Mouse (Mus musculus): ENCODE data around the gene Bmpr1b. TPM values are rescaled to one million over a fixed set of nuclear protein-coding genes. Genes with fewer than 3 reads are reported as not detected.

Bmpr1b gene
- polyA plus RNA-seq, 1 experiment from 2014 or later, result 1.1 TPM

DNA sequence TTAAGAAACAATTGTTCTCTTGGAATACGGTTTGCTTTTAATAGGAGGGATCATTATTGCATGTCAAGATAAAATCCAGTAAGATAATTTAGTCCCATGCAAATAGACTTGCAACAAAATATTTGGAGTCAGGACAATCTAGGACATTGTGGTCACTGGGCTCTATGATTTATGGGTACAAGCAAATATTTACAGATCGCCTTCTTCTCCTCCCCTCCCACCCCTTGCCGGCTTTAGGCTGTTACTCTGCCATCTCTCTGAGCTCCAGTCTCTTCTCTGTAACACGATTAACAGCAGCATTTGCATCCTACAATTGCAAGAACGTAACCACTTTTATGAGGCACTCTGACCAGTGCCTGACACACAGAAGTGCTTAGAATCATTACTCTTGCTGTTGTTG, 104.1 kb downstream of the Bmpr1b start:
- WGBS, result 59% methylated on average over 5 of the region's 5 CpGs
- H3K4me3 ChIP-seq (ENCODE audit: low read depth, low read length), result no peak overlapping the region

DNA sequence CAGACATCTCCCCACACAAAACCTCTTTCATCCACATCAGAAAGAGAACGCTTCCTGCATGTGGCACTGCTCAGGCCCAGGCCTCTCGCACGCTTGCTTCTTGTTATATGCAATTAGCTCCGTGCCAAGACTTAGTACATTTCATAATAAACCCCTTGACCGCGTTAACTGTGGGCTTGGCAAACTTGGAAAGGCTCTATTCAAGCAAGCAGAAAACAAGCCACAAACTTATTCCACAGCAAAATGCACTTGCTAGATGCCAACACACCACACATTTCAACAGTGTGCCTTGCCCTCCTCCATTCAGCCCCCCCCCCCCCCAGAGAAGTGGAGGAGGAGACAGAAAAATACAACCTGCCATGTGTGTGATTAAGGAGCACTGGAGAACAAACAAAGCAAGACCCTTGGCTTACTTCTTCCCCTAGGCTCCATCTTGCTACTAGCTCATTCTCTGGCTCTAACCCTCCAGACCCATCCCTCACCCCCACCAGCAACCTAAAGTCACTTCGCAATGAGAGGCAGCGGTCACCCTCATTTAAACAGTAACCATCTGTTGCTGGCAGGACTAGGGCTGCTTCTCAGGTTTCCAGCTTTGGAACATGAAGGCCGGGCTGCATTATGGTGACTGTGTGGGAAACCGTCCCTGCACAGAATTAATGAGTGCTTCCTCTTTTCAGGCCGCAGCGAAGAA, 105.5 kb downstream of the Bmpr1b start:
- 60% methylated on average over 12 of the region's 12 CpGs for WGBS
- DNase-seq (ENCODE audit: low spot score) (no peak), ATAC-seq (replicated peaks; ENCODE audit: low FRiP score) (0 out of 2 replicates have a peak, but pooled peaks have one; percentile 31)
- no peak overlapping the region for H3K4me2 ChIP-seq
- H3K4me1 ChIP-seq (replicated peaks; ENCODE audit: control insufficient read depth, insufficient read depth, low read length), result no peaks in the 10 kb centered on the region
- H3K36me3 ChIP-seq (ENCODE audit: control insufficient read depth, insufficient read depth, low read length), result no peaks in the 10 kb centered on the region
- no peak overlapping the region for H3K9ac ChIP-seq (ENCODE audit: low read depth, low read length)
- H3K4me3 ChIP-seq (ENCODE audit: low read depth, low read length), result no peak overlapping the region
- H3K9me3 ChIP-seq (ENCODE audit: control insufficient read depth, low read length), result no peaks in the 10 kb centered on the region
- no peak overlapping the region for H3K27ac ChIP-seq (ENCODE audit: low read depth, low read length)
- no peaks in the 10 kb centered on the region for H3K27me3 ChIP-seq (replicated peaks; ENCODE audit: control insufficient read depth, insufficient read depth, low read length)

More for the DNA sequence above, 104.1 kb downstream of the Bmpr1b start:
- Histone ChIP-seq H3K27me3 (replicated peaks; ENCODE audit: control insufficient read depth, insufficient read depth, low read length) (no peaks in the 10 kb centered on the region), H3K27ac (ENCODE audit: low read depth, low read length) (no peak overlapping the region), H3K4me1 (replicated peaks; ENCODE audit: control insufficient read depth, insufficient read depth, low read length) (no peaks in the 10 kb centered on the region), H3K4me2 (no peak overlapping the region), H3K36me3 (ENCODE audit: control insufficient read depth, insufficient read depth, low read length) (no peaks in the 10 kb centered on the region), H3K9ac (ENCODE audit: low read depth, low read length) (no peak overlapping the region), H3K9me3 (ENCODE audit: control insufficient read depth, low read length) (no peaks in the 10 kb centered on the region)
- DNase-seq (ENCODE audit: low spot score) (no peak), ATAC-seq (replicated peaks; ENCODE audit: low FRiP score) (no peak)

DNA sequence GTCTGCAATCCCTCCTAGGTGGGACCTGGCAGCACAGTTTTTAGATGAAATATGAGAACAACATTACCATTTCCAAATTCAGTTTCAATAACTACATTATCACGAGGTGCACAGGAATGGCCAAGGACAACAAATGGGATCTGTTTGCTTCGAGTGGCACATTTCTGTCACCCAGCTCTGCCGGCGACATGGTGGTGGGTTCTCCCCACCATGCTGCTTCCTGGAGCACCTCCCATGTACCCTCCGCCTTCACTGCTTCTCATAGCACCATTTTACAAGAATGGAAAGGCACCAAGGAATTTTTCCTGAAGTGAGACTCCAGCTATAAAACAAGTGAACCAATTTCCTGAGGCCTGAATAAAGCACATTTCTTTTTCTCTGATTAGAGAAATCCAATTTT, 108.0 kb downstream of the Bmpr1b start:
- no peaks in the 10 kb centered on the region for H3K36me3 ChIP-seq (ENCODE audit: control insufficient read depth, insufficient read depth, low read length)
- DNase-seq (ENCODE audit: low spot score), result no peak
- H3K9ac ChIP-seq (ENCODE audit: low read depth, low read length), result no peak overlapping the region
- no peaks in the 10 kb centered on the region for H3K27me3 ChIP-seq (replicated peaks; ENCODE audit: control insufficient read depth, insufficient read depth, low read length)
- no peaks in the 10 kb centered on the region for H3K9me3 ChIP-seq (ENCODE audit: control insufficient read depth, low read length)
- H3K27ac ChIP-seq (ENCODE audit: low read depth, low read length), result no peak overlapping the region
- H3K4me1 ChIP-seq (replicated peaks; ENCODE audit: control insufficient read depth, insufficient read depth, low read length), result no peaks in the 10 kb centered on the region
- H3K4me3 ChIP-seq (ENCODE audit: low read depth, low read length), result no peak overlapping the region
- ATAC-seq (replicated peaks; ENCODE audit: low FRiP score), result no peak
- 84% methylated on average over 5 of the region's 5 CpGs for WGBS
- H3K4me2 ChIP-seq, result no peak overlapping the region

DNA sequence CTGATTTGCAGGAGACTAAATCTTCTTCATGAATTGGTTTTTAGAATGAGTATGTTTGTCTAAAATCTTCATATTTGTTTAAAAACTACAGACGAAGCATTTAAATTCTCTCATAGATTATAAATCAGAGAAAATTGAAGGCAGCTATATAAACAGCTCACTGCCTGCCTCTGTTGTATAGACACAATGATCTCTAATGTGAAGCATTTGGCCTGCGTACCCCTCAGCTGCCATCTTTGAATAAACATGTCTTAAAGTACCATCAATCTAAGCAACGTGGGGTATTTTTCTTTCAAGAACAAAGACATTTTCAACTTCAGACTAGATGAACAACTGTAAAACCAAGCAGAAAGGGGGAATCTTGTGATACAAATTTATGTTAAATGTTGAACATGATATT, 109.3 kb downstream of the Bmpr1b start:
- Histone ChIP-seq H3K4me3 (ENCODE audit: low read depth, low read length) (no peak overlapping the region), H3K9me3 (ENCODE audit: control insufficient read depth, low read length) (no peaks in the 10 kb centered on the region), H3K36me3 (ENCODE audit: control insufficient read depth, insufficient read depth, low read length) (no peaks in the 10 kb centered on the region), H3K4me2 (no peak overlapping the region), H3K4me1 (replicated peaks; ENCODE audit: control insufficient read depth, insufficient read depth, low read length) (no peaks in the 10 kb centered on the region), H3K27me3 (replicated peaks; ENCODE audit: control insufficient read depth, insufficient read depth, low read length) (no peaks in the 10 kb centered on the region), H3K27ac (ENCODE audit: low read depth, low read length) (no peak overlapping the region), H3K9ac (ENCODE audit: low read depth, low read length) (no peak overlapping the region)
- WGBS, result 64% methylated on average over 3 of the region's 3 CpGs
- DNase-seq (ENCODE audit: low spot score) (no peak), ATAC-seq (replicated peaks; ENCODE audit: low FRiP score) (no peak)

DNA sequence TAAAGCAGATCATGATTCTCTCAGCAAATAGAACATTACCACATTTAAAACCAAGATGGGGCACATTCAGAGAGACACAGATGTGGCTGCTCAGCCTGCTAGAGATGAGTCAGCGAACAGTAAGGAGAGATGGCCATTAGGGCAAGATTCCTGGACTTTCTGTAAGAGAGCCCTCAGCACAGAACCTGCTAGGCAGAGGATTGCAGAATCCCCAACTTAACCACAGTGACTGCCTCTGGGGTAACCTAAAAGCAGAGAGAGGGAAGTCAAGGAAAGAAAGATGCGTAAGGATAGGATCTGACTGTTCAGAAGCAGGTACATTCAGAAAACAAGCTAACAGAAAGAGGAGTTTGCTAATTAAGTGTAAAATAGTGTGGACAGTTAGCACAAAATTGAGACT, 118.5 kb downstream of the Bmpr1b start:
- H3K27ac ChIP-seq (ENCODE audit: low read depth, low read length), result no peak overlapping the region
- 94% methylated on average over 2 of the region's 2 CpGs for WGBS

DNA sequence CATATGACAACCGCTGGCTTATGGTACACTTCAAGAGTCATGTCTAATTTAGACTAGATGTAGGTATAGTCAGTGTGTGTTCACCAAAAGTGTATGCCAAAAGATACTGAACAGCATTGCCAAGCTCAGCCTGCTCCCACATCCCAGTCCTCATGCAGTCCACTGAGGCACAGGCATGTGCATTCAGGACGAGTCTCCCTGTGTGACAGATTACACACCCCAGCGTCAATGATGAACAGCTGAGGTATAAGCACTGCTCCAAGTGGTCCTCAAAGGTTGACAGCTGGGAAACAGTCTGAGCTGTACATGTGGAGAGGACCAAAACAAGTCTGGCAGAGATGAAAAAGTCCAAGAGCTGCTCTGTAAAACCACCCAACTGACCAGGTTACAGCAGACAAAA, 119.6 kb downstream of the Bmpr1b start:
- Histone ChIP-seq H3K27me3 (replicated peaks; ENCODE audit: control insufficient read depth, insufficient read depth, low read length) (no peaks in the 10 kb centered on the region), H3K4me1 (replicated peaks; ENCODE audit: control insufficient read depth, insufficient read depth, low read length) (no peaks in the 10 kb centered on the region), H3K36me3 (ENCODE audit: control insufficient read depth, insufficient read depth, low read length) (no peaks in the 10 kb centered on the region), H3K4me3 (ENCODE audit: low read depth, low read length) (no peak overlapping the region), H3K9ac (ENCODE audit: low read depth, low read length) (no peak overlapping the region), H3K27ac (ENCODE audit: low read depth, low read length) (no peak overlapping the region), H3K4me2 (no peak overlapping the region), H3K9me3 (ENCODE audit: control insufficient read depth, low read length) (no peaks in the 10 kb centered on the region)
- ATAC-seq (replicated peaks; ENCODE audit: low FRiP score) (no peak), DNase-seq (ENCODE audit: low spot score) (no peak)
- WGBS, result 77% methylated on average over 3 of the region's 3 CpGs

More for the DNA sequence above, 118.5 kb downstream of the Bmpr1b start:
- Histone ChIP-seq H3K9ac (ENCODE audit: low read depth, low read length) (no peak overlapping the region), H3K27me3 (replicated peaks; ENCODE audit: control insufficient read depth, insufficient read depth, low read length) (no peaks in the 10 kb centered on the region), H3K4me3 (ENCODE audit: low read depth, low read length) (no peak overlapping the region), H3K9me3 (ENCODE audit: control insufficient read depth, low read length) (no peaks in the 10 kb centered on the region), H3K36me3 (ENCODE audit: control insufficient read depth, insufficient read depth, low read length) (no peaks in the 10 kb centered on the region), H3K4me2 (no peak overlapping the region), H3K4me1 (replicated peaks; ENCODE audit: control insufficient read depth, insufficient read depth, low read length) (no peaks in the 10 kb centered on the region)
- no peak for DNase-seq (ENCODE audit: low spot score)
- ATAC-seq (replicated peaks; ENCODE audit: low FRiP score), result no peak

DNA sequence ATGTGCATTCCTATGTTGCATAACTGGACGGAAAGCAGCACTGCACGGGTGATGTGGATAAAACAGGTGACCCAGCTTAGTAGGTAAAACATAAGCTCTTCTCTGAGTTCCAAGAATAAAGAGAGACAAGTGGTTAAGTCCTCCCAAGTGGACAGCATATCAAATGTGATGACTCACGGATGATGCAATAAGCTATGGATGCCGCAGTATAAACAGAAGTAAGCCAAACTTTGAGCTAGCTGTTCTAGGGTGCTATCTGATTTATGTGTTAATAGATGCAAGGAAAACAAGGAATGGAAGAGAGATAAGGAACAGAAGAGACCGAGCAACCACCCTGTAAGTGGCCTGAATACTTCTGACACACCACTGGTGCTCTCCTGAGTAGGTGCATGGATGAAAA, 120.1 kb downstream of the Bmpr1b start:
- Histone ChIP-seq H3K9ac (ENCODE audit: low read depth, low read length) (no peak overlapping the region), H3K27me3 (replicated peaks; ENCODE audit: control insufficient read depth, insufficient read depth, low read length) (no peaks in the 10 kb centered on the region), H3K9me3 (ENCODE audit: control insufficient read depth, low read length) (no peaks in the 10 kb centered on the region), H3K36me3 (ENCODE audit: control insufficient read depth, insufficient read depth, low read length) (no peaks in the 10 kb centered on the region), H3K27ac (ENCODE audit: low read depth, low read length) (no peak overlapping the region), H3K4me3 (ENCODE audit: low read depth, low read length) (no peak overlapping the region), H3K4me1 (replicated peaks; ENCODE audit: control insufficient read depth, insufficient read depth, low read length) (no peaks in the 10 kb centered on the region), H3K4me2 (no peak overlapping the region)
- DNase-seq (ENCODE audit: low spot score), result no peak
- no peak for ATAC-seq (replicated peaks; ENCODE audit: low FRiP score)
- 78% methylated on average over 5 of the region's 5 CpGs for WGBS

DNA sequence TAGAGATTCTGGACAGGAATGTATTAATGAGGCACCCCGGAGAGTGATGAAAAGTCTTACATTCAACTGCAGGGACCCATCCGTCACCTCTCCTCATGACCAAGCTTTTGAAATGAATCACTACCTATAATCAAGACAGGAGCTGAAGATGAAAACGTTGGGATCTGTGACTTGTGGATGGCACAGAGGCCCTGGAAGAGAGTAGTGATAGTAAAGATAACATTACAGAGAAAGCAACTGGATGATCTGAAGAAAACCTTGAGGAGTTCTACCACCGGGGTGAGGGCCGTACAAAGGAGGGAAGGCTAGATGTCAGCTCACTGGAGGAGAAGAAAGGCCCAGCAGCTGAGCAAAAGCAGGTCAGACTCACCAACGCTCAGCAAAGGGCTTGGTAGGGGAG, 120.7 kb downstream of the Bmpr1b start:
- no peak for DNase-seq (ENCODE audit: low spot score)
- no peaks in the 10 kb centered on the region for H3K27me3 ChIP-seq (replicated peaks; ENCODE audit: control insufficient read depth, insufficient read depth, low read length)
- H3K9ac ChIP-seq (ENCODE audit: low read depth, low read length), result no peak overlapping the region
- H3K4me3 ChIP-seq (ENCODE audit: low read depth, low read length), result no peak overlapping the region
- no peak overlapping the region for H3K4me2 ChIP-seq
- 70% methylated on average over 6 of the region's 6 CpGs for WGBS
- H3K4me1 ChIP-seq (replicated peaks; ENCODE audit: control insufficient read depth, insufficient read depth, low read length), result no peaks in the 10 kb centered on the region
- no peak for ATAC-seq (replicated peaks; ENCODE audit: low FRiP score)
- H3K36me3 ChIP-seq (ENCODE audit: control insufficient read depth, insufficient read depth, low read length), result no peaks in the 10 kb centered on the region
- H3K27ac ChIP-seq (ENCODE audit: low read depth, low read length), result no peak overlapping the region
- no peaks in the 10 kb centered on the region for H3K9me3 ChIP-seq (ENCODE audit: control insufficient read depth, low read length)

DNA sequence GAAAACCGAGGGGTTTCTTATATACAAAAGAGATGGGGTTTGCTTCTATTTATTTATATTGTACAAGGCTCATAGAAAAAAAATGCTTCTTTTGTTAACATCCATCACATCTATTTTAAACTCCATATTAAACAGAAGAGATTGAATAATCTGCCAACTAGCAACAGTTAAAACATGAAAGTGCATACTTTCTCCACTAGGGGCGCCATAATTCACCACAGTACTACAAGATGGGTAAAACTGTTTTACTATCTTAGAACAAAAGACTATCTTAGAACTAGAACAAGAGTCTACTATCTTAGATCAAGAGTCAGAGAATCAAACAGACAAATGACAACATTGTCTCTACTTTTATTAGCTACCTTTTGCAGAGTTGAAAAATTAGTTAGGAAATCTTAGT, 125.8 kb downstream of the Bmpr1b start:
- H3K4me1 ChIP-seq (replicated peaks; ENCODE audit: control insufficient read depth, insufficient read depth, low read length), result no peaks in the 10 kb centered on the region
- ATAC-seq (replicated peaks; ENCODE audit: low FRiP score) (no peak), DNase-seq (ENCODE audit: low spot score) (no peak)
- no peaks in the 10 kb centered on the region for H3K36me3 ChIP-seq (ENCODE audit: control insufficient read depth, insufficient read depth, low read length)
- no peaks in the 10 kb centered on the region for H3K27me3 ChIP-seq (replicated peaks; ENCODE audit: control insufficient read depth, insufficient read depth, low read length)
- H3K4me2 ChIP-seq, result no peak overlapping the region
- H3K9me3 ChIP-seq (ENCODE audit: control insufficient read depth, low read length), result no peaks in the 10 kb centered on the region
- H3K9ac ChIP-seq (ENCODE audit: low read depth, low read length), result no peak overlapping the region
- 38% methylated on average over 2 of the region's 2 CpGs for WGBS
- H3K27ac ChIP-seq (ENCODE audit: low read depth, low read length), result no peak overlapping the region
- no peak overlapping the region for H3K4me3 ChIP-seq (ENCODE audit: low read depth, low read length)

All from liver, embryonic 11.5 days (tissue).